Mouse (Mus musculus): ENCODE data around the gene Ildr1.

Gene Ildr1

GRCm38 (mm10) chr16:36771703-36772102 lies 77.9 kb downstream of the Ildr1 start:
- DNase-seq (ENCODE audit: low spot score): no peak

- no peak for DNase-seq (ENCODE audit: low spot score)
Measured at GRCm38 (mm10) chr16:36772996-36773395, 79.2 kb downstream of the Ildr1 start.

- DNase-seq (ENCODE audit: low spot score): no peak
Measured at GRCm38 (mm10) chr16:36775658-36776057, 81.9 kb downstream of the Ildr1 start.
